Mouse (Mus musculus): ENCODE results near the gene Olfr406. TPM values are rescaled to one million over a fixed set of nuclear protein-coding genes. Genes with fewer than 3 reads are reported as not detected.

Olfr406 gene
- polyA plus RNA-seq (2017; shearing (Covaris generic)), result under 1 TPM in 1 of 2 experiments, not detected in 1; 0.46 TPM

GRCm38 (mm10) chr11:74259508-74259907, at the start of gene Olfr406:
Gene Olfr406 (plus strand): TSS chr11:74259808.
- no peak for ATAC-seq

- ATAC-seq, result no peak
These were observed 48.3 kb upstream of the Olfr406 start, which contains the start of gene Olfr43 for GRCm38 (mm10) chr11:74211279-74211678. Gene Olfr43 (minus strand): TSS chr11:74211379.

GRCm38 (mm10) chr11:74241201-74241600, 18.4 kb upstream of the Olfr406 start:
- ATAC-seq, result no peak

GRCm38 (mm10) chr11:74283436-74283835, 23.8 kb downstream of the Olfr406 start, which contains the start of gene Olfr59:
Gene Olfr59 (plus strand): TSS chr11:74283736.
- no peak for ATAC-seq

- no peak for ATAC-seq
These were observed 27.6 kb downstream of the Olfr406 start for GRCm38 (mm10) chr11:74287256-74287655.

Other genes with a start within 250 kb of the Olfr406 start
- gene Olfr139, start 203.3 kb upstream of the Olfr406 start, polyA plus RNA-seq (2017; shearing (Covaris generic)), result under 1 TPM; 0.42 to 0.48 TPM
- gene Olfr399, start 203.2 kb upstream of the Olfr406 start, polyA plus RNA-seq (2017; shearing (Covaris generic)), result not detected
- not detected for gene Zfp616, start 189.9 kb upstream of the Olfr406 start, polyA plus RNA-seq (2017; shearing (Covaris generic))
- gene Olfr401, start 146.1 kb upstream of the Olfr406 start, polyA plus RNA-seq (2017; shearing (Covaris generic)), result not detected
- gene Olfr402, start 106.3 kb upstream of the Olfr406 start, polyA plus RNA-seq (2017; shearing (Covaris generic)), result not detected
- not detected for gene Olfr403, start 73.6 kb upstream of the Olfr406 start, polyA plus RNA-seq (2017; shearing (Covaris generic))
- not detected for gene Olfr43, start 48.4 kb upstream of the Olfr406 start, polyA plus RNA-seq (2017; shearing (Covaris generic))
- not detected for gene Olfr59, start 23.9 kb downstream of the Olfr406 start, polyA plus RNA-seq (2017; shearing (Covaris generic))
- not detected for gene Olfr410, start 78.2 kb downstream of the Olfr406 start, polyA plus RNA-seq (2017; shearing (Covaris generic))
- gene Olfr411, start 92.8 kb downstream of the Olfr406 start, polyA plus RNA-seq (2017; shearing (Covaris generic)), result not detected
- not detected for gene Olfr412, start 102.3 kb downstream of the Olfr406 start, polyA plus RNA-seq (2017; shearing (Covaris generic))

Data from activated CD4-positive, CD25-positive, alpha-beta regulatory T cell, adult 4 months (primary cell).